Mouse (Mus musculus): Measurements from ENCODE around the gene Gm49486.

GRCm38 (mm10) chr15:79216191-79216590 lies 13.0 kb upstream of the Gm49486 start:
- TF ChIP-seq GATA1 (IDR thresholded peaks at IDR 0.05; ENCODE audit: borderline replicate concordance, low read length) (no peak), FLI1 (IDR thresholded peaks at IDR 0.05; ENCODE audit: low read length) (no peak)
